Mouse (Mus musculus) ovary, postnatal 36 days (tissue): ENCODE data around the gene AC134908.4.

Source experiments
- DNase-seq: peaks from one replicate; pipeline ENCODE4 v3.0.0; 2022; ENCODE audit warnings: low spot score, mixed read lengths

AC134908.4 gene

GRCm38 (mm10) chr17:25831451-25832281, 36.2 kb upstream of the AC134908.4 start:
- DNase-seq: peak; percentile 48

- DNase-seq: no peak
Observed at GRCm38 (mm10) chr17:25830806-25831431, 35.5 kb upstream of the AC134908.4 start.

GRCm38 (mm10) chr17:25830200-25830753, 34.8 kb upstream of the AC134908.4 start:
- no peak for DNase-seq

GRCm38 (mm10) chr17:25829558-25830017, 34.1 kb upstream of the AC134908.4 start:
- no peak for DNase-seq

GRCm38 (mm10) chr17:25828712-25829557, 33.5 kb upstream of the AC134908.4 start, which contains the start of gene Jmjd8:
Gene Jmjd8 (plus strand): TSS chr17:25828867.
- DNase-seq: peak; percentile 76

GRCm38 (mm10) chr17:25828223-25828594, 32.8 kb upstream of the AC134908.4 start:
- DNase-seq: no peak

- DNase-seq: no peak
Observed at GRCm38 (mm10) chr17:25827546-25828222, 32.2 kb upstream of the AC134908.4 start.

GRCm38 (mm10) chr17:25827011-25827410, 31.6 kb upstream of the AC134908.4 start:
- no peak for DNase-seq

GRCm38 (mm10) chr17:25825984-25826570, 30.6 kb upstream of the AC134908.4 start:
- no peak for DNase-seq

- DNase-seq: no peak
Observed at GRCm38 (mm10) chr17:25825311-25825710, 29.9 kb upstream of the AC134908.4 start.

GRCm38 (mm10) chr17:25824362-25825142, 29.1 kb upstream of the AC134908.4 start:
- no peak for DNase-seq

- DNase-seq: peak; percentile 64
Observed at GRCm38 (mm10) chr17:25823452-25823851, 28.0 kb upstream of the AC134908.4 start, which contains the start of gene Wdr24. Gene Wdr24 (plus strand): TSS chr17:25823627.

GRCm38 (mm10) chr17:25818851-25819780, 23.7 kb upstream of the AC134908.4 start:
- DNase-seq: no peak

- DNase-seq: no peak
Observed at GRCm38 (mm10) chr17:25817662-25818061, 22.2 kb upstream of the AC134908.4 start.

GRCm38 (mm10) chr17:25813471-25813870, 18.0 kb upstream of the AC134908.4 start:
- DNase-seq: peak; percentile 89

GRCm38 (mm10) chr17:25810890-25811289, 15.4 kb upstream of the AC134908.4 start:
- DNase-seq: no peak

GRCm38 (mm10) chr17:25809606-25810340, 14.3 kb upstream of the AC134908.4 start:
- no peak for DNase-seq
